Mouse (Mus musculus): Measurements from ENCODE around the gene Trio.

Gene Trio

DNA sequence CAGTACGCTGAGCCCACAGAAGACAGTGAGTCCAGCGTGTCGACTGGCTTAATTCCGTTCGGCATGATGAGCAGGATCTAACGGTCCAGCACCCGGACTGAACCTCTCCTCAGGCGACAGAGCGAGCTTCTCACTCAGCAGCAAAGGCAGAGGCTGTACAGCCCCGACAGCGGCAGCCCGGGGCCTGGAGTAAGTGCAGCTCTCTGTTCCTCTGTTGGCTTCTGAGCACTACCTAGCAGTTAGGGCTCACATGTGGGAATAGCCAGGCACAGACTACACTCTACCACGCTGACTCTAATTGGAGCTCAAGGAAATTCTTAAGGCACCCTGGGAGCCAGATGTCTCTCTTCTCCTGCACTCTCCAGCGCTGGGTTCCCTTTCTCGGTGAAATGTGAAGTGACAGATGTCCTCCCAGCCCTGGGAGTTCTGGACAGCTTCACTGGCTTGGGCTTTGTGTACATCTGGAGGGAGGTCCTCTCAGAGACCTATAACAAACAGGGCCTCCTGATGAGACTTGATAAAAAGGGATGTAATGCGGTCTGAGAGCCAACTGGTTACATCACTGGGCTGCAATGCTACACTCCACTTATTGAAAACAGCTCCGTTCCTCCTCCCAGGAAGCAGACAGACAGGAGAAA, 237.4 kb downstream of the Trio start:
- no peak for DNase-seq

DNA sequence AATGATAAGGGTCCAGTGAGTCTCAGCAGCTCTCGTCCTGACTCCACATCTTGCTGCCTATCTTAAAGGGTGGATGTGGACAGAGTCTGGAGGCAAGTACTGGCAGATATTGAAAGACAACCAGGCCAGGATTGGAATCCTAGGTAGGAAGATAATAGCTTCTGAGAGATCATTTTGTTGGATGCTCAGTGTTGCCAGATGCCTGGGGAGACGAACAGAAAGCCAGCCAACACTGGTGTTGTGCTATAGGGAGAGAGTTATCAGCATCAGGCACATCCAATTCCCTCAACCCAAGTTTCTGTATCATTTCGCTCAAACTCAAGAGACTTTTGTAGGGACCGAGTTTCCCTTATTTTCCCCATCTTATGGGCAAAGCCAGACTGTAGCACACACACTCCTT, 238.5 kb downstream of the Trio start:
- DNase-seq: peak; percentile 43

- DNase-seq: no peak
These were observed 239.2 kb downstream of the Trio start for GRCm38 (mm10) chr15:27786418-27786817.

DNA sequence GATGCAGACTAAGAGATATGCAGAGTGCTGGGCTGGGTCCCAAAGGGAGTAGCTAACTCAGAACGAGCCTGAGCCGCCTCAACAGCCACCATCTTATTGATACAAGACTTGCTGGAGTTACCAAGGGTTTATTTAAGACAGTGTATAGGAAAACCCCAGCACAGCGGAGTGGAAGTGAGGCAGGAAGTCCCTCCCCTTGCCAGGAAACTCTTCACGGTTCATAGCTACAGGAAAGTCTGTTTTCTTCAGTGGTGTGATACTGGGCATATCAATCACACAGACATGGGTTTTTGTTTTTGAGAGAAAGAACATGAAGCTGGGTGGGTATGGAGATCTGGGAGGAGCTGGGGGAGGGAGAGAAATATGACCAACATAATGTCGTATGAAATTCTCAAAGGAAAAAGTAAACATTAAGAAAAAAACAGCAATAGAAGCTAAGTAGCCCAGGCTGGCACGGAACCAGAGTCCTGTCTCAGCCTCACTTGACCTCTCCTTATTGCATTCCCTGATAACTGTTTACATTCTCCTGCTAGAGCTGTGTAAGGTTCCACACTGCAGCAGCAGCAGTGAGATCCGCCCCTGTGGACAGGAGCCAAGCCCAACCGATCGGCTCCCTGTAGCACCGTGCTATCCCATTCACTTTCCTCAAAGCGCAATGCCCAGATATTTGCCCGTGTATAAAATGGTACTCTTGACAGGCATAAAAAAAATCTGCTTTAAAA, 240.2 kb downstream of the Trio start:
- DNase-seq: no peak

DNA sequence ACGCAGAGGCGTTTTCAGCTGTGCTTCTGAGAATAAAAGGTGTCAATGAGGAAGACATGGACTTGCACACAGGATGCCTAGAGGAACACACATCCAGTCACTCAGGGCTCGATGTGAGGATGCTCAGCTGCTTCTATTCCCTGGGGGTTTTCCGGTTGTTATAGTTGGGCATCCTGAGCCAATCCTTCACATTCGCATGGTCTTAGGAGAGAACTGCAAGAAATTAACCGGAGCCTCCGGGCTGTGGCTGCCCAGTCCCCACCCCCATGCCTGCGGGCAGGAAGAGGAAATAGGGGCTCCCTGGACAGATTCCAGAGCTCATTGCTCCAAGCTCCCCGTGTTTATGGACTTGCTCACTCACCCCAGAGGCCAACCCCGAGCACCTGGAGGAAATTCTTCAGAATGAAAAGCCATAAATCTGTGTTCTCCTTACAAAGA, 241.5 kb downstream of the Trio start:
- no peak for DNase-seq

- no peak for DNase-seq
These were observed 242.0 kb downstream of the Trio start for GRCm38 (mm10) chr15:27783541-27784125.

- DNase-seq: no peak
These were observed 242.6 kb downstream of the Trio start for GRCm38 (mm10) chr15:27783092-27783491.

DNA sequence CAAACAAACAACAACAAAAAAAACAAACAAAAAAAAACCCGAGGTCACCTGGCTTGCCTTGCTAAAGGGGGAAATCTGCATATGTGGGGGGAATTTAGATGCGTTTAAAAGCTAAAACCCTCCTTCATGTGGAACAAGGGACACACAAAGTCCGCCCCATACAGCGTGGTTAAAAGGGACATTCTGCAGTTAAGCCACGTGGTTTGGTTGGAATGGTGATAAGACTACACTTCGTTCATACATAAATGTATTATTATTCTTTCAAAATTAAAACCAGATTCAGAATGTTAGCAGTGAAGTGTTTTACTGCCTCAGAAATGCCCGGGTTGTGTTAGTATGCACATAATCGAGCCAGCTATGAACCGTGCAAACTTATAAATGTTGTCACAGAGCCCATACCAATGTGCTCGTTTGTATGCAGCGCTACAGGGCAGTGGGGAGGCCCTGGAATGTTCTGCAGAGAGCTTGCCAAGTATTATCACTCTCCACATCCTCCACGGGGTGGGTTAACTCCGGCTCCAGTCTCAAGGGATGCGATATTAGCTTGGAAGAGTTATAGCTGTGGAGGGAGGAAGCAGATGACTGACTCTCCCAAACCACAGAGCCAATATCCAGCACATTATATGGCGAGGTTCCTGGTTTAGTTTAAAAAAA, 243.1 kb downstream of the Trio start:
- no peak for DNase-seq

DNA sequence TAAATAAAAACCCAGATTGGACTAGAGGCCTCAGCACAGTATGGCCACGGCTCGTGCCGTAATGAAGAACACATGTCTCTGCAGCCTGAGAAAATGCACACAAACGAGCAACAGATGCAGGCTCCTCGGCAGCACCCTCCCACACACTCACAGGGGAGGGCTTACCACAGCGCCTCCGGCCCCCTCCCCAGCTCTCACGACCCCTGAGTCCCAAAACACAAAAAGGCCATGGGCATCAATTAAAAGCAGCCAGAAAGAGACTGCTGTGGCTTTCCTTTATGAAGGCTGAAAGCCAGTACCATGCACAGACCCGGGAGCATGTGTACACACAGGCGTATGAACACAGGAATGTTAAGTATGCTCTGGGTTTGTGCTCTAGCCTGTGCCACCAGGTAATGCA, 245.8 kb downstream of the Trio start:
- no peak for DNase-seq

GRCm38 (mm10) chr15:27779398-27779797, 246.2 kb downstream of the Trio start:
- DNase-seq: no peak

GRCm38 (mm10) chr15:27778256-27778655, 247.4 kb downstream of the Trio start:
- no peak for DNase-seq

DNA sequence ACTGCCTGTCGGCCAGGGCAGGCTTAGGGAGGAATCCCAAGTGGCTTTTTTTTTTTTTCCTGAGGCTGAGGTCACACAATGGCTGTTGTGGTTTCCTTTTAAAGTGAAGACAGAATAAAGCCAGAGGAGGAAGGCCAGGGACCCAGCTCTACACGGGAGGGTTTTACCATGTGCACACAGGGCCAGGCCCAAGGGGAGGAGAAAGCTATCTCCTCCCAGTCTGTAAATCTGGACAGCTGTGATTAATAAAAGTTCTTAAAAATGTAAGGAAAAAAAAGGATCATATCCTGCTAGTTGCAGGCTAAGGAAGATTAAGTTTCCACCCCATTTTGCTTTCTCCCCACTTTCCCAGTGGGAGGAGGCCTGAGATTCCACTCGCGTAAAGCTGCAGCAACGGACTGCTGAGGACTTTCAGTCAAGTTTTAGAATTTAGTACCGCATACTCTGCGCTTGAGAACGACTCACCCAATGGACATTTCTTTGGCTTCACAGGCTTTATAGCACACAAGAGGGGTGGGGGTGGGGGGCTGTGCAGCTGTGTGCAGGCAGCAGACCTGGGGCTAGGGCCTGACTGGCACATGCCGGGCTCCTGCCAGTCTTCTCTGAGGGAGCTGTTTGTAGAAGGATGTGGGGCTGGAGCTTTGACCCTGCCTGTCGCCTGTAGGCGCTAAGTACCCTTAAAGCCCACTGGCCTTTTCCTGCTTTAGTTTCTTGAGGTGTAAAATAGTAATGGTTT, 248.0 kb downstream of the Trio start:
- DNase-seq: no peak

- DNase-seq: no peak
These were observed 251.2 kb downstream of the Trio start for GRCm38 (mm10) chr15:27774481-27774880.

DNA sequence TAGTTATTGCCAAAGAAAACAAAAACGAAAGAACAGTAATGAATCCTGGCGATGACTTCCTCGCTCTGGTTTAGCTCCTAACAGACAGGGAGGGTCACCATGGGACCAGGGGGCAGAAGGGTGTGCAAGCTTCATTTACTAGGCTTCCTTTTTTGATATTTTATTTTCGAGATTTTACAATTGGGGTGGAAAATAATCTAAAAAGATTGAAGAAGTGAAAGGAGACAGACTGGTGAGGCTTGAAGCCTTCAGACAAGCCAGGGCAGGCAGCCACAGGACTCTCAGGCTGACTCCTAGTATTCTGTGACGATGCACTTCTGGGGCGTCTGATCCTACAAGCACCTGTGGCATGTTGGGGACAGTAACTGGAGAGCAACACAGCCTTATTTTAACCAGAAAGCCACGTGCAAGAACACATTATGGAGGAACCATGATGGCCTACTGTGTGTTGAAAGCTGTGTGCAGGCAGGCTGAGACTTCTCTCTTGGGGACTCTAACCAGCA, 253.5 kb downstream of the Trio start:
- DNase-seq: no peak

DNA sequence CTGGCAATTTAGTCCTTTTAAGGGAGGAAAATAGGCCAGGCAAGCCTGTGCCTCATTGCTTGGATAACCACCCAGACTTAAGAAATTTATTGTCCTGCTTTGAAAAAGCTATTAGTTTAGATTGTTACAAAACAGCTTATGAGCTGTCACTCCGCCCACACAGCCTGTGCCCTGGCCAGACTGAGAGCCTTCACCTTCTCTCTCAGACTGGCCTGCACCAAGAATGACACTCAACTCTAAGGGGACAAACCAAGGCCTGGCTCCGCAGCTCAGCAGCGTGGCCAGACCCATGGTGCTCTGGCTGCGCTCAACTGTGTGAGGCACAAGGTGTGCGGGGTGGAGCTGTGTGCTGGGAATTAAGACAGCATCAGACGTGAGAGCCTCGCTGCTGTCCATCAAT, 254.1 kb downstream of the Trio start:
- no peak for DNase-seq

DNA sequence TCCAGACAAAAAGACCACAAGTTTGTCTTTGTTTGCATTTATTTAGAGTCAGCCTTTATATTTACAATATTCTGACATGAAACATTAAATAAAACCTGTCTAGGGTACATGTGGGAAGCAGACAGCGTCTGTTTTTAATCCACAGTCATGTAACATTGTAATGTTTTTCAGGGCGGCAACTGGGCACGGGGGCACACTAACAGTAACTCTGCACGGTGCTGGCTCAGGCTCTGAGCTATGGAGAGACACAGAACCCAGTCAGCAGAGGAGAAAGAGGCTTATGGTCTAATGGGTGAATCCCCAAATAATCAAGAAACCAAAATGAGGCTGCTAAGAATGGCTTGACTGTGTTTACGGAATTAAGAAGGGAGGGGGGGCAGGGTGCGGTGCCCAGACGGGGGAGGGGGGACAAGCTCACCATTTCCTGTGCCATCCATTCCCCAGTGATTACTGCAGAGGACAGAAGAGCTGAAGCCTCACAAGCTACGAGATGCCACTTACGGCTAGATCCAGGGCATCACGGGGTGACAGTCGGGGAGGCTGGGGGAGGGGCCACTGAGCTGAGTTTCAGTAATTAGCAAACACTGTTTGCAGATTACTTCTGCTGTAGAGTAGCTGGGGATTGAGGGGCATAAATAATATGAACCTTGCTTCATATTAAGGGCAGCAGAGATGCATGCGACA, 255.0 kb downstream of the Trio start:
- DNase-seq: no peak

DNA sequence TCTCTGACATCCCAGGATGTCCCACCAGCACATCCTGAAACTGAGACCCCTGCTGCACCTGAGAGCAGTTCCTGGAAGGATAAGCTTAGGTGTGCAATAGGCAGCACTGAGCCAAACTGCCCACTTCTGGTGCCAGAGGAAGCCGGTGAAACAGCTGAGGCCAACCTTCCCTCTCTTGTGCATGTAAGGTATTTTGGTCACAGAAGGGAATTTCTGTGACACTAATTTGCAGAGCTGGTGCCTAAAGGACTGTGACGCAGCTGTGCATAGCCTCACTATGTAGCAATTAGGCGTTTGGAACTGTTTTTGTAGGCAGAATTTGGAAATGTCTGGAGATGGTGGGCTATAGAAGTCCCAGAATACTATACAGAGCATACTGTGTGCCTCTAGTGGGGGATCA, 264.2 kb downstream of the Trio start:
- DNase-seq: no peak

GRCm38 (mm10) chr15:27760655-27761054, 265.0 kb downstream of the Trio start:
- DNase-seq: no peak

- DNase-seq: no peak
These were observed 265.8 kb downstream of the Trio start for GRCm38 (mm10) chr15:27759890-27760289.

DNA sequence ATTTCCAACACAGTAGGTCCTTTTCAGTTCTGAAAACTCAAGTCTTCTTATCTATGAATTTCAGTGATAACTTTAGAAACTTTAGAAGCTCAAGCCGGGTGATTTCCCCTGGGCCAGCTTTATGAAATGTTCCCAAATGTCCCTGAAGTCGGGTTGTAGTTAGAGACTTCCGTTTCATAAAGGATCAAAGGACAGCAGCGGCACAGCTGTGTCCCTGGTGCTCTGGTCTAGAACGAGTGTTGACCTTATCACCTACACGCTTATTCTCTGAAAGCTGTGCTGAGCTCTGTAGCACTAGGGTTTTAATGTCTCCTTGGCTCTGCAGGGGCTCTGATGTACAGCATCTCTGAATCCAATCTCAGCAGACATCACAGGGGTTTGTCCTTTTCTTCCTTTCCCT, 267.0 kb downstream of the Trio start:
- DNase-seq: no peak

GRCm38 (mm10) chr15:27756426-27756825, 269.2 kb downstream of the Trio start:
- DNase-seq: no peak

DNA sequence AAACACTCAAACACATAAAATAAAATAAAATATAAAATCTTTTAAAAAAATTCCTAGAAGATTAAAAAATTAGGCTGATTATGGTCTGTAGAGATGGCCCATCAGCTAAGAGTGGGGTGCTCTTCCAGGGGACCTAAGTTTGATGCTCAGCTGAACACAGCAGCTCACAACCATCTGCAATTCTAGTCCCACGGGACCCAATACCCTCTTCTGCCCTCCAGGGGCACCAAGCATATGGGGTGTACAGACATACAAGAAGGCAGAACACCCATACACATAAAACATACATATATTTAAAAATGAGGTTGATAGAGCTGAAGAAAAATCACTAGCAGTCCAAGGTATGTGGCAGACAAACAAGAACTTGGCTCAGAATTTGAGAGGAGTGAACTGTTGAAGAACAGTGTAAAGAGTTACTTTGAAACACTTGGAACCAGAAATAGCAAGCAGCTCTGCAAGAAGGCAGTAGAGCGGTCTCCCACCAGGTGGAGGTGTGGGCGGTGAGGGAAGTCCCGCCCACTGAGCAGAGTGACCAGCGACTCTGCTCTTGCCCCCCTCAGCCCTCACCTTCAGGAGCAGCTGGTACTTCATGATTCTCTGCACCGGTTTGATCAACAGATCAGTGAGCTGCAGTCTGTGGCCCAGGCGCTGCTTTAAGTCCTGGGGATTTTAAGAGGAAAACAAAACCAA, 270.9 kb downstream of the Trio start:
- DNase-seq: no peak
